Mouse (Mus musculus): ENCODE results near the gene Khdrbs1.

Gene Khdrbs1

GRCm38 (mm10) chr4:129684531-129684930 is 57.6 kb downstream of the Khdrbs1 start:
- in situ Hi-C loops (cut with MboI; ENCODE audit: unreplicated experiment in 2 of 2): no loop called here

DNA sequence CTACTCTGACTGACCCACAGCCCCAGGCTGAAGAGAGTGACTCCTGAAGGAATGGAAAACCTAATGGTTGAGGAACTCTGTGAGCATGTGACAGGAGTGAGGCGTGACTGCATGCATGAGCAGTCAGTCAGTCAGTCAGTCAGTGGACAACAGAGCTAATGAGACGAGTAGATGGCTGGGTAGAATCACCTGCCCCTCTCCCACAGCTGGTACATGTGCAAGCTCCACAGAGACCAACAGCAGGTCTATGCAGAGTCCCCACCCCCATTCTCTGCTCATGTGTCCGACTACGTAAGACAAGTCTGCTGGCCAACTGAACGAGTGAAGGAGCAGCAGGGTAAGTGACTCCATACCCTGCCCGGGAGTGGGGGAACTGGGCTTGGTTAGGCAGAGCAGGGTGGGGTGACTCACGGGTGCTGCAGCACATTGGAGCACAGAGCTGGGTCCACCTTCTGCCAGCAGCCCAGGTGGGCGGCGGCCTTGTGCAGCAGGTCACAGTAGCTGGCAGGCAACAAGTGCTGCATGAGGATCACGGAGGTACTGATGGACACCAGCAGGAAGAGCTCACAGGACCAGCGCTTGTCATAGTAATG is 58.1 kb downstream of the Khdrbs1 start:
- in situ Hi-C loops (cut with MboI; ENCODE audit: unreplicated experiment in 2 of 2): no loop called here

- in situ Hi-C loops (cut with MboI; ENCODE audit: unreplicated experiment in 2 of 2): no loop called here
Observed at GRCm38 (mm10) chr4:129681837-129682236, 60.3 kb downstream of the Khdrbs1 start.

DNA sequence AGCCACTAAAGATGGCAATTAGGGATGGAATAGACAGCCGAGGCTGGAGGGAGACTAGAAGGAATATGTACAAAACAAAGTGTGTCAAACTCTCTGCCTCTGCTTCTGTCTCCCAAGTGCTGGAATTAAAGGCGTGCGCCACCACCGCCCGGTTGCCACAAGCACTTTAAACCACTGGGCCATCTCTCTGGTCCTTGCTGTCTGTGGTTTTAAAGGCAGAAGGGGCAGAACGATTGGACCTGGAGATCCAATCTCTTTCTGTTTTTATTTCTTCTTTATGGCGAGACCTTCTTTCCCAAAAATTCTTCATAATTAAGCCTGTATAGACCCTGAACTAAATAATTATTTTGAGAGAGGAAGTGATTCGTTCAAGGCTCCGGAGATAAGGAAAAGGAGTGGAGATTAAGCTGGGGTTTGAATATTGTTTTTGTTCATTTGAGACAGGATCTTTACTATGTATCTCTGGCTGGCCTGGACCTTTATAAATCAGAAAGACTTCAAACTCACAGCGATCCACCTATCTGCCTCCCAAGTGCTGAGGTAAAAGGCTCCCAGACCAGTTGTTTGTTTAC is 69.1 kb downstream of the Khdrbs1 start:
- in situ Hi-C loops (cut with MboI; ENCODE audit: unreplicated experiment in 2 of 2): loop anchor here in 1 of 2 experiments (10.0 kb wide), 1 partner anchor 412 kb away; no protein-coding TSS in a partner anchor

DNA sequence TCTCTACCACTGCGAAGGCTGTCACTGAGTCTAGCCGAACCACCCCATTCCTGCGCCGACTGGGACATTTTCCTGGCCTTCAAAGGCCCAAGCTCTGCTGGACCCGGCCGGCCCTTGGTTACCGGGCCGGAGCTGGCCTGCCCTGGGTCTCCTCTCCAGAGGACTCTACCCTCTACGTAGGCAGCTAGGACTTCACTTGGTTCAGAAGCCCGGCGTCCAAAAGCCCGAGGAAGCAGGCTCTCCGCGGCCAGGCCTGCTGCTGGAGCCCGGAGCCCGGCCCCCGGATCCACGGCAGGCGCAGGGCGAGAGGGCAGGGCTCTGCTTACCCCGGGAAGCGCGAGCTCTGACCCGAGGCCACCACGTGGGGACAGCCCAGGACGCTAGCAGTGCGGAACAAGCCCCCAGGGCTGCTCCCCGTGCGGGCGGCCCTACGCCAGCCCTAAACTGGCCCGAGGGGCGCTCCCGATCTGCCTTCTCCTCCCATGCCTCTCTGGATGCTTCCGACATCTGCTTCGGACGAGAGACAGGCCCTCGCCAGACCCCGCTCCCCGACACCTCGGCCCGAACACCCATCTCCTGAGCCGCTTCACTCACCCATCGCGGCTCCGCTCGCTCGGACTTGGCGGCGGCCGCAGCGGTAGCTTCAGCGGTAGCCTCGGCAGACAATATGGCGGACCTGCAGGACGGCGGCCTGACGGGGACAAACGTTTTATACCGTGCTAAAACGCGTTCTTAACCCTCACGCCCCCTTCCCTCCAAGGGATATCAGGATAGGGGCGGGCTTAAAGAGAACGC is 69.8 kb downstream of the Khdrbs1 start, which contains the start of gene Kpna6:
Kpna6 (minus strand) TSS at position 685 of the 795 bp plus-strand sequence.
- in situ Hi-C loops (cut with MboI; ENCODE audit: unreplicated experiment in 2 of 2): loop anchor here in 1 of 2 experiments (10.0 kb wide), 1 partner anchor 413 kb away; no protein-coding TSS in a partner anchor

- in situ Hi-C loops (cut with MboI; ENCODE audit: unreplicated experiment in 2 of 2): loop anchor here in 1 of 2 experiments (10.0 kb wide), 1 partner anchor 413 kb away; no protein-coding TSS in a partner anchor
Observed at GRCm38 (mm10) chr4:129671491-129672082, 70.5 kb downstream of the Khdrbs1 start.

DNA sequence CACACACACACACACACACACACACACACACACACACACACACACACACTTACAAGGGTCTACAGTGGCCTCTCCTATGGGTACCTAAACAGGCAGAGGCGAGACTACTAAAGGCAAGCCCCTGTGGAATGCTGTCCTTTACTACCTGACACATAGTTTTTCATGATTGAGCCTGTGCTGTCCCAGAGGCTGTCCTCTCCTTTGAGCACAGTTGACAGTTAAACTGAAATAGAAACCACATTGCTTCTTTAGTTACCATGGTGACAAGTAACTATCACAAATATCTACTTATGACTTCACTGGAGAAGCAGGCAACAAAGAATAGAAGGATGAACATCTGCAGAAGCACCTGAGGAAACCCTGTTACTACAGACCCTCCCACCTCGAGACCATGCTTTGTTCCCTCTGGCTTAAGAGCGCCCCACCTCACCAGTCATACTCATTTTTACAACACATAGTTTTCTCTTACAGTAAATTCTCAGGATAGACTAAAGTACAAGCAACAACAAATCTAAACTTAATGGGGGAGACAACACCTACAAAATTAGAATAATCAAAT is 79.8 kb downstream of the Khdrbs1 start:
- in situ Hi-C loops (cut with MboI; ENCODE audit: unreplicated experiment in 2 of 2): no loop called here

- in situ Hi-C loops (cut with MboI; ENCODE audit: unreplicated experiment in 2 of 2): no loop called here
Observed at GRCm38 (mm10) chr4:129661584-129661983, 80.5 kb downstream of the Khdrbs1 start.

DNA sequence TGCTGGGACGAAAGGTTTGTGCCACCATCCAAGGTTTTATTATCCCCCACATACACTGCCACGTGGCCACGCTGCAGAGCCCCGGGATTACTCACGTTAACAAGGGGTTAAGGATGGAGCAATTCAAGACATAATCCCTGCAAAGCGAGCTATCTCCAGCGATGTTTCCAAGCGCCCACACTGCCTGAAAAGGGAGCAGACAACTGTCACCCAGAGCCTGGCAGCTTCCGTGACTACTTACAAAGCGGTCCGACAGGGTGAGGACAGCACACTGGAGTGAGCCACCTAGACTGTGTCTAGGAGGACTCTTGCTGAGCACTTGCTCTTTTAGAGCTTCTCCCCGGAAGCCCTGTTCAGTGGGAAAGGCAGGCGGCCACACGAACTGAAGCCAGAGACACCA is 87.3 kb downstream of the Khdrbs1 start:
- in situ Hi-C loops (cut with MboI; ENCODE audit: unreplicated experiment in 2 of 2): no loop called here

Data from v-Abl transformed pro-B cells (cell line).